Mouse (Mus musculus) brain, embryonic 14.5 days (tissue): ENCODE measurements around the gene Sh3gl1.

Experiments used
- CTCF ChIP-seq: fragments of 200-500 bp; IDR thresholded peaks from 2 replicates; pipeline ENCODE4 v1.5.1; 2012; ENCODE audit warnings: inconsistent platforms, mild to moderate bottlenecking, moderate library complexity, borderline replicate concordance; ENCODE audit not compliant: insufficient read depth, insufficient read length; ENCODE audit errors: extremely low read depth
- POLR2A ChIP-seq: fragments of 200-500 bp; IDR thresholded peaks from 2 replicates; pipeline ENCODE4 v1.6.1; 2012; ENCODE audit warnings: mild to moderate bottlenecking, inconsistent platforms, borderline replicate concordance; ENCODE audit not compliant: poor library complexity, insufficient read depth, insufficient read length, severe bottlenecking; ENCODE audit errors: extremely low read depth

DNA sequence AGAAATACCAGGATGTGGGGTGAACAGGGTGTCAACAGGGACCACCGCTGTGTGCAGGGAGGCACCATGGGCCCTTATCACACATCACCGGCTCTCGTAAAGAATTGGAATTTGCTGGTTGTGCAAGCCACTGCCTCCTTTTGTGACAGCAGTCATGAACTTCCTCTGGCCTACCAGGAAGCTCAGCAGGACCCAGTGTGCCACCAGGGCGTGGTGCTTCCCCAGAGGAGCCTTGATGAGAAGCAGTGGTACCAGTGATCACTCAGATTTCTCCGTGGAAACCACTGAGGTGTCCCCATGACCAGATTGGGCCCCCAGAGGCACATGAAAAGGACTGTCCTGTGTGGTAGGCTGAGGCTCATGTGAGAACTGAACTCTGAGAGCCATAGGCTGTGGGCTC, 13.0 kb downstream of the Sh3gl1 start:
- TF ChIP-seq CTCF (no peak), POLR2A (no peak)
